Mouse (Mus musculus) lung, postnatal 4 days (tissue): ENCODE data around the gene Nbl1.

Source experiments
- DNase-seq, 2 experiments: peaks; one replicate each; pipeline ENCODE4 v3.0.0; 2021

The Nbl1 gene

GRCm38 (mm10) chr4:139096201-139096600, 3.4 kb upstream of the Nbl1 start:
- no peak for DNase-seq

DNA sequence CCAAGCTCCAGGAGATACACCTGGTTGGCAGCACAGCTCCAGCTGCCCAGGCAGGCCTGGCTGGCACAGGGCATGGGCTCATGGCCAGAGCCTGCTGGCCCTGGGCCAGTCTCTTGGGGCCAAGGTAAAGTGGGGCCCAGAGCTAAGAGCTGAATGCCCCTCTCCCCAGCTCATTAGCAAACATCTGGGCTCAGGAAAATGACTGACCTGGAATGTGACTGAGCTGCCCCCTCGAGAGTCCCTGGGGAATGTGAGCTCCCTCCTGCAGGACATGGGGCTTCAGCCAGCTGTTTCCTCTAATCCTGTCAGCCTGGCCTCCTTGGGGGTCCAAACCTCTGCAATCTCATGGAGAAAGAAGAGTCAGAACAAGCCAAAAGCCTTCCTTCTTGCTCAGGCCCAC, 2.6 kb upstream of the Nbl1 start:
- DNase-seq = peak in 1 of 2 experiments; percentile 71

DNA sequence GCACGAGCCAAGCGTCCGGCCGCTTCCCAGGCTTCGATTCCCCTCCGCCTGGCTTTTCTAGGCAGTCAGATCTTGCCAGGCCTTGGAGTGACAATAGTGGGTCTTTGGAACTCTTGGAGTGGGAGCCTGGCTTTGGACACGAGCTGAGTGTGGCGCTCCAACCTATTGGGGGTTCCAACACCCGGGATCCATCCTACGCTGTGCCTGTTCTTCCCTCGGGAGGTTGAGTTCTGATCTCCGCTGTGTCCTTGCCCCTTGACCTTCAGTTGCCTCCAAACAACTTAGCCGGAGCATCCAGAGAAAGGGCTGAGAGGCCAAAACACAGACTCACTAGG, 370 bp upstream of the Nbl1 start:
- no peak for DNase-seq

GRCm38 (mm10) chr4:139091478-139092355, 1.1 kb downstream of the Nbl1 start:
- DNase-seq = peak; percentile 47 to 59

DNA sequence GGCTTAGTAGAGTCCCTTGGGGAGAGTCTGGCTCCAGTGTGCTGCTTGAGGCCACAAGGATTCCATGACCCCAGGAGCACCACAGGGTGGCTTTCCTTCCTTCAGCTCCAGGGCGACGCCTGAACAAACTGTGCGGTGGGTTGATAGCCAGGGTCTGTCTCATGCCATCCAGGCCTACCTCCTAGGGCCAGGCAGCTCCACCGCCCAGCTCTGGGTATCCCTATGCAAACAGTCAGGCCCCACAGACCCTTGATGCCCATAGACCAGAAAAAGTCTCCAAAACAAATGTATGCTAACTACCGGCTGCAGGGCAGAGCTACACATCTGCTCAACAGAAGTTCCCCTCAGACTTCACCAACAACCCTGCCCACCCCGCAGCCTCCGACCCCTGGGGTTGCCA, 1.7 kb downstream of the Nbl1 start:
- no peak for DNase-seq

DNA sequence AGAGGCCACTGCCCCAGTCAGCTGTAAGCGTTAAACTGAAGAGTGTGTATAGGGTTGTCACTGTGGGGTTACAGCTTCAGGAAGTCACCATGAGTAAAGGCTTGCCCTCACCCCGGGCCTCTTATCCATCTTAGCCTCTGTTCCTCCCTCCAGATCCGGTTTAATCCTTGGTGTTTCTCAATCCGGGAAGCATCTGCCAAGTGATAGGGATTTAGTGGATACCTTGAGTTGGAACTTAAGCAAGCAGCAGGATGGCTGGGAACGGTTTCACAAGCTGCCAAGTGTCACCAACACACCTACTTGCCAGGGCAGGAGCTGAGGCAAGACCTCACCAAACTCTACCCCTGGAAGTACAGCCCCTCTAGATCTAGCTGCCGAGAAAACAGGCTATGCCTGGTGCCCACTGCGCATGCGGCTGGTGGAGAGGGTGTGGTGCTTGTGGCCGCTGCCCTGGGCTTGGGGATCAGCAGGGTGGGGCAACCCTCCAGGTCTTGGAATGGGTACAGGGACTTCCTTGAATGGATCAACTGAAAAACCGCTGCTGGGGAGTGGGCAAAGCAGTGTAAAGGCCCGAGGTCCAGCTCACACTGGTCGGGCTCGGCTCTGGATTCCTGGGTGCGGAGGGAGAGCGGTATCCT, 2.4 kb downstream of the Nbl1 start:
- no peak for DNase-seq

- DNase-seq = no peak
Measured at GRCm38 (mm10) chr4:139088982-139089671, 3.7 kb downstream of the Nbl1 start.

DNA sequence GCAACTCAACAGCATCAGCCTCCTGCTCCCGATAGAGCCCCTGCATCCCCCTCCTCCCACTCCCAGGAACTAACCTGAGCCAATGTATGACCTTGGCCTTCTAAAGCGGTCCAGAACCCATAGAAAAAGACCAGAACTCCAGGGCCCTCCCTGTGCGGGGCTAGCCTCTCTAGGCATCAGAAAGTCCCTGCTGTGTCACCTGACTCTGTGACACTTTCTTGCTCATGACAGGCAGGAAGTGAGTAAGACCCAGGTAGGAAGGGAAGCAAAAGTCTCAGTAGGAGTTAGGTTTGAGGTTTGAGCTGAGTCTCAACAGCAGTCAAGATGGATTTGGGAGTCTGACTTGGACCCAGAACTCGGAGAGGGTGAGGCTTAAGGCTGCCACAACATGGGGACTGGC, 5.8 kb downstream of the Nbl1 start:
- no peak for DNase-seq

DNA sequence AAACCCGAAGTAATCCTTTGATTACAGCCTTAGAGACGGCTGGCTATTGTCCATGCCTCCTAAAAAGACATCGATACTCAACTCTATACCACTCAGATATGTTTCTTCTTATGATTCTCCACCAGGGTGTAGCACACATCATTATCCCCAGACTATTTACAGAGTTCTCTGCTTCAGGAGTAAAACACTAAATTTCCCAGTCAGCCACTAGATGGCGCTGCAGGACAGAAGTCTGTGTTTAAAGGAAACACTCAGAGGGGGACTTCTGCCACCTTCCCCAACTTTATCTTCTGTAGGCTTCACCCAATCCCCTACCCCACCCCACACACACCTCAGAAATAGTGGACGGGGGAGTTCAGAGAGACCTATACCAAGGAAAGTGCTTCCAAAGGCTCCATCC, 6.8 kb downstream of the Nbl1 start:
- DNase-seq = peak in 1 of 2 experiments; percentile 89

GRCm38 (mm10) chr4:139085337-139085736, 7.5 kb downstream of the Nbl1 start:
- DNase-seq = no peak

- DNase-seq = no peak
Measured at GRCm38 (mm10) chr4:139082790-139083564, 9.8 kb downstream of the Nbl1 start.

GRCm38 (mm10) chr4:139081270-139081931, 11.4 kb downstream of the Nbl1 start:
- DNase-seq = no peak

GRCm38 (mm10) chr4:139080259-139080658, 12.5 kb downstream of the Nbl1 start:
- DNase-seq = no peak

DNA sequence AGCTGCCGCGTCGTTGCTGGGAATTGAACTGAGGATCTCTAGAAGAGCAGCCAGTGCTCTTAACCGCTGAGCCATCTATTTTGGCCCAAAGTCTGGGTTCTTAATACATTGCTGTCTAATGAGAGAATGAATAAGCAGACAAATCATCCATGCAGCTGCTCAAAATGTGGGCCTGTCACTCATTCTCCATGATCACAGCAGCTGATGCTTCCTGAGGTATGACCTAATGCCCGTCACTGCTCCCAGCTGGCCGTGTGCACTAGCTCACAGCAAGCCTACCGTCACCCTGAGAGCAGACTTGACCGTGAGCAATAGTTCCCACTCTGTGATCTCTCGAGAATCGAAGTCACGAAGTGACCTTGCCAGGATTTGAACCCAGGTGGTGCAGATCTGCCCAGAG, 13.4 kb downstream of the Nbl1 start:
- DNase-seq = no peak

DNA sequence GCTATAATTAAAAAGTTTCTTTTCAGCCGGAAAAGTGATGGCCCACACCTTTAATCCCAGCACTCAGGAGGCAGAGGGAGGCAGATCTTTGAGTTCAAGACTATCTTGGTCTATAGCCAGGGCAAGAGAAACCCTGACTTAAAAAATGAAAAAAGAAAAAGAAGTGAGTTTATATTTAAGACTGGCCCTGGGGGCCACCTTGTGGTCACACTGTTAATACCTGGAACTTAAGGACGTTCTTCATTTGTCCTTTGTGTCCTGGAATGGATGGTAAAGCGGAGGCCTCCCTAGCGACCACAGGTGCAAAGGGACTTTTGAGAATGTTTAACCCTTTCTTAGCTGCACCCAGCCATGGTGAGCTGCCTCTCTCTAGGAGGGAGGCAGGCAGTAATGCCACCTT, 14.1 kb downstream of the Nbl1 start:
- no peak for DNase-seq

DNA sequence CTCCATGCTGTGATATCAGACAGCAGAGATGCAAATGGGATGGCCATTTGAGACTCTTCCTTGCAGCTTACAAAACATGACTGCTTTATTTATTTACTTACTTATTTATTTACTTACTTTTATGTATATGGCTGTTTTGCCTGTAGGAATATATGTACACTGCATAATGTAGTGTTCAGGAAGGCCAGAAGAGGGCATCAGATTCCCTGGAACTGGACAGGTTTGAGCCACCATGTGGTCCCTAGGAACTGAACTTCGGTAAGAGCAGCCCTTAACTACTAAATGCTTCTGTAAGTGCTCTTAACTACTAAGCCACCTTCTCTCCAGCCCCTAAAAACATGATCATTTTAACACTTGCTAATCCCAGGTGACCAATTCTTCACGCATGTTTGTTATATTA, 14.5 kb downstream of the Nbl1 start:
- no peak for DNase-seq

GRCm38 (mm10) chr4:139075915-139076314, 16.9 kb downstream of the Nbl1 start:
- no peak for DNase-seq

DNA sequence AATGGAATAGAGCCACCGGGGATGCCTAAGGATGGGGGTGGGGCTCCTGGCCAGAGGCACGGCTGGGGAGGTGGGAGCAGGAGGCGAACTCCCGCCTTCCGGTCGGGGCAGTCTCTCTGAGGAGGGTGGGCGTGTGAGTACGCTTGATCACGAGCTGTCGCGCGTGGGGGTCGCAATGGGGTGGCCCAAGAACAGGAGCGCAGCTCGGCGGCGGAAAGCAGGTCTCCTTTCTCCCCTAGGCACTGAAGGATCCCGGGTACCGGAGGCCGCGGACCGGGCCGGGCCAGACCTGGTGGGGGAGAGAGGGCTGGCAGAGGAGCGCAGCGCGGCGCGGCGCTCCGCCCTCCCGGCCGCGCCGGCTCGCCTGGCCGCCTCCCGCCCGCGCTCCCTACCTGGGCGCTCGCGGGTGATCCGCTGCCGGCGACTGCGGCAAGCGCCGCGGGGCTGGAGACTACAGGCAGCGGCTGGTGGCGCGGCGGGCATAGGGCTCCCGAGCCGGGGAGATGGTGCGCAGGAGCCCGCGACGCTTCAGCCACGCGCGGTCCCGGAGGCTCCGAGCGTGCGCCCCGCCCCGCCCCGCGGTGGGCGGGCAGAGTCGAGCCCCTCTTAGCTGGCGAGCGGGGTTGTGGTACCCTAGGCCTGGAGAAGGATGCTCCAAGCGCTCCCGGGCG, 17.6 kb downstream of the Nbl1 start, which contains the start of gene Htr6:
Gene Htr6 (minus strand): TSS at position 530 of the 671 bp plus-strand sequence.
- DNase-seq = no peak

DNA sequence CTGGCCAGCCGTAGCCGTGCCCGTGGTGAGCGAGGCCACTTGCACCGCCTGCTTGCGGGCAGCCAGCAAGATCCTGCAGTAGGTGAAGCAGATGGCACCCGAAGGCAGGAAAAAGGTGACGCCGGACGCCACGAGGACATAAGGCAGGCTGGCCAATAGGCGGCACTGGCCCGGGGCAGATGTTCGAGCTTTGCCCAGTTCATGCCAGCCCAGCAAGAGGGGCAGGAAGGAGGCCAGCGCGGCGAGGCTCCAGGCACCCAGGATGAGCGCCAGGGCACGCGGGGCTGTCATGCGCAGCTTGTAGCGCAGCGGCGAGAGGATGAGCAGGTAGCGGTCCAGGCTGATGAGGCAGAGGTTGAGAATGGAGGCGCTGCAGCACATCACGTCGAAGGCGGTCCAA, 18.7 kb downstream of the Nbl1 start:
- DNase-seq = no peak

DNA sequence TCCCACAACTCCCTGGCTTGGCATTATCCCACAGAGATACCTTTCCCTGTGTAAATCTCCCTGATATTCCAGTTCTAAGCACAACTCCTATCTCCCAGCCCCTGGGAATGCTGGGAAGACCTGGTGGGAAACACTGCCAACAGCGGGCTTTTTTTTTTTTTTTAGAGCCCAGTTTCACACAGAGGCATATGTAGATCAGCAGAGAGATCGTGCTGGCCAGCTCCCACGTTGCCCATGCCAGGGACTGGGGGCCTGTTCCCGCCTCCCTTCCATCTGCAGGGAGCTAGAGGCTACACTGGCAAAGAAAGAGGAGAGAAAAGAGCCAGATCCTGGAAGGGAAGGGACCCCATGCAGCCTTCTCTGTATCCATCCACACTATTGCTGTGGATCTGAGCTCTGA, 24.5 kb downstream of the Nbl1 start:
- no peak for DNase-seq

DNA sequence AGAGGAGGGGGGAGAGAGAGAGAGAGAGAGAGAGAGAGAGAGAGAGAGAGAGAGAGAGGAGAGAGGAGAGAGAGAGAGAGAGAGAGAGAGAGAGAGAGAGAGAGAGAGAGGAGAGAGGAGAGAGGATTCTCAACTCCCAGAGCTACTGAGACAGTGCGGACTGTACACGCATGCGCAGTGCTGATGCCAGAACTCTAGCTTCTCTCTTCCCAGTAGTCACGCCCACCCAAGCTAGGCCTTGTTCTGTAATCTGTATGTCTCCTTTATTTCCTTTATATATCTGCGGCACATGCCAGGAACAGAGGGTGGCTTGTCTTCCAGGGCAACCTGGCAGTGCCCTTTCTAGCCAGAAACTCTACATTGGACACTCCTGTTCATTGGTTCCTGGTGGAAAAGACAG, 28.0 kb downstream of the Nbl1 start:
- no peak for DNase-seq

DNA sequence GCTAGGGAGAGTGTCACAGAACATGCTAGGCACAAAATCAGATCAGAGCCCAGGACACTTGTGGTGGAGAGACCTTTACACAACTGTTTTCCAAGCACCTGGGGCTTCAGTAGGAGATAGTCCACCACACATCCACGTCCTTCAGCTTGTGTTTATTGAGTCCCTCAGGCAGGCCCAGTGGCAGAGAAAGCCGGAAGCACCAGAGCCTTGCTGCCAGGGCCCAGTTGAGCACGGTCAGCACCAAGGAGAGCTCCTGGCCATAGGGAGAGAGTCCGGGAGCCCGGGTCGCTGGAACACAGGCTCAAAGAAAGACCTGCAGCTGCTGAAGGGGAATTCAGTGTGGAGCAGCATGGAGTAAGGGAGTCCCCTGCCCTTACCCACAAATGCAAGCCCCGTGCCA, 33.2 kb downstream of the Nbl1 start:
- DNase-seq = peak; percentile 64 to 70
